Mouse (Mus musculus) myocyte (in vitro differentiated cells): ENCODE data around the gene Snrpa.

ENCODE experiments used
- E2F4 ChIP-seq: IDR thresholded peaks from one replicate; pipeline ENCODE4 v1.6.1; 2011; ENCODE audit warnings: mild to moderate bottlenecking, control low read depth, moderate library complexity; ENCODE audit not compliant: insufficient read depth
- MAX ChIP-seq: IDR thresholded peaks from one replicate; pipeline ENCODE4 v1.6.1; 2011; ENCODE audit warnings: low read depth, mild to moderate bottlenecking, control low read depth
- MYOD1 ChIP-seq, 3 experiments: IDR thresholded peaks; one replicate each; pipeline ENCODE4 v1.6.1; 2011; ENCODE audit warnings: control low read depth in 2 of 3, low read depth in 2 of 3, mild to moderate bottlenecking in 2 of 3, moderate library complexity in 1 of 3; ENCODE audit not compliant: insufficient read length in 2 of 3, control insufficient read depth in 1 of 3
- MYOG ChIP-seq, 3 experiments: IDR thresholded peaks; one replicate each; pipeline ENCODE4 v1.6.1; 2011; ENCODE audit warnings: control low read depth in 2 of 3, low read depth in 2 of 3, mild to moderate bottlenecking in 2 of 3; ENCODE audit not compliant: insufficient read length in 2 of 3, control insufficient read depth in 1 of 3, insufficient read depth in 1 of 3
- POLR2A ChIP-seq: IDR thresholded peaks from one replicate; pipeline ENCODE4 v1.6.1; 2011; ENCODE audit warnings: low read depth, mild to moderate bottlenecking, control low read depth, moderate library complexity; ENCODE audit not compliant: insufficient read length
- POLR2AphosphoS2 ChIP-seq: IDR thresholded peaks from one replicate; pipeline ENCODE4 v1.6.1; 2011; ENCODE audit warnings: low read depth, control low read depth; ENCODE audit not compliant: insufficient read length
- REST ChIP-seq: IDR thresholded peaks from one replicate; pipeline ENCODE4 v1.6.1; 2011; ENCODE audit warnings: mild to moderate bottlenecking, control low read depth, moderate library complexity; ENCODE audit not compliant: insufficient read depth, insufficient read length
- TCF3 ChIP-seq: IDR thresholded peaks from one replicate; pipeline ENCODE4 v1.6.1; 2011; ENCODE audit warnings: low read depth, control low read depth; ENCODE audit not compliant: insufficient read length
- USF1 ChIP-seq: IDR thresholded peaks from one replicate; pipeline ENCODE4 v1.6.1; 2011; ENCODE audit warnings: low read depth, mild to moderate bottlenecking, control low read depth, moderate library complexity

GRCm38 (mm10) chr7:27232781-27233281, 36.8 kb upstream of the Snrpa start, which contains the start of gene Coq8b:
- TF ChIP-seq POLR2A = peak; percentile 55
- TF ChIP-seq MYOD1 (IDR thresholded peaks at IDR 0.05; ENCODE audit: control insufficient read depth in 1 of 3, insufficient read length in 2 of 3, low read depth in 2 of 3) = no peak
- no peak for TF ChIP-seq REST
- no peak for TF ChIP-seq MYOG (IDR thresholded peaks at IDR 0.05; ENCODE audit: control insufficient read depth in 1 of 3, insufficient read depth in 1 of 3, insufficient read length in 2 of 3, low read depth in 2 of 3)
- no peak for TF ChIP-seq MAX
- TF ChIP-seq USF1 = peak; percentile 20
- no peak for TF ChIP-seq E2F4
- TF ChIP-seq POLR2AphosphoS2 = peak; percentile 39
- no peak for TF ChIP-seq TCF3
